Mouse (Mus musculus): ENCODE data around the gene Rnf151.

Gene Rnf151

DNA sequence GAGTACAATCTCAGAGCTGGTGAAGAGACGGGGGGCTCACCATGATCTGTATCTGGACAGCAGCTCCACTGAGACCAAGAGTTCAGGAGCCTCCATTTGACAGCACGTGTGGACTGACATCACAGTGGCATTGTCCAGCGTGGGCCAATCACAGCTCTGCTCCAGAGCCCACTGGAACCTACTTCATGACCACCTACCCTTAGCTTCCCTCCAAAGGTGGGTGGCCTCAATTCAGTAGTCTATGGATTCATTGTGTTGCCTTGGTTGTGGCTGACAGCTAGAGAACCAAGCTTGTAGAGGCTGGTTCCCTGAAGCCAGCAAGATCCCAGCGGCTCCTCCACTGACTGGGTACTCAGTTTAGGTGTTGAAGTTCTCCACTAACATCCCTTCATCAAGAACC, at the start of gene Rnf151, which contains the start of gene Rps2:
Gene Rnf151, minus strand, starts transcription at position 121 of the 400 bp plus-strand sequence.
Gene Rps2, plus strand, starts transcription at position 174 of the 400 bp plus-strand sequence.
- Histone ChIP-seq H3K4me1 (replicated peaks; ENCODE audit: low read depth, low read length) (peaks cover 46% of the 10 kb centered on the region), H3K4me3 (replicated peaks; ENCODE audit: low read length) (peak within 1 kb of the TSS; percentile 93), H3K9me3 (ENCODE audit: low read length) (no peaks in the 10 kb centered on the region), H3K36me3 (ENCODE audit: insufficient read depth, low read length) (peaks cover 63% of the 10 kb centered on the region), H3K27me3 (ENCODE audit: insufficient read depth, low read length) (no peaks in the 10 kb centered on the region)
- TF ChIP-seq CTCF (conservative IDR thresholded peaks at IDR 0.05; ENCODE audit: low read length): no peak

DNA sequence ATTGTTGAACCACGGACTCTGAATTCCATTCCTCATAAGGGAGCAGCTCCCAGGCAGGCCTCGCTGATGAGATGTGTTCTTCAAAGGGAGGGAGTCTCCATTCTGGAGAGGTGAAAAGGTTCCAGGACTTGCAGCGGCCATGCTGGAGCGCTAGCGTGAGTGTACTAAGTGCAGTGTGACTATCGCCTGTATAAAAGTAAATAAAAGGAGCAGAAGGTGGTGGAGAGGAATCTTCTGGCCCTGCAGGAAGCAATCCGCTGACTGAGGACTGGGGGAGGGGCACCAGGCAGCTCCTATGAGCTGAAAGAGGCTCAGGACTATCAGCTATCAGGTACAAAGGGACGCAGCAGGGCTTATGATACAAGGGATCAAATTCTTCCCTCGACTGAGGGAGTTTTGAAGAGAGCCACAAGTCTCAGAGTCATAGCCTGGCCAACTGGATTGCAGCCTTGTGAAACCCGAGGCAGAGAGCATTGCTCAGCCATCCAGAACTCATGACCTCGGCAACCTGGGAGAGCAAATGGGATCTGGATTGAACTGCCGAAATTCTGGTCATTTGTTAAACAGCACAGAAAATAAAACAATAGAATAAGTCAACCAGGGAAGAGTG, 48.5 kb upstream of the Rnf151 start:
- Histone ChIP-seq H3K4me1 (replicated peaks; ENCODE audit: low read depth, low read length) (peaks cover 27% of the 10 kb centered on the region), H3K4me3 (replicated peaks; ENCODE audit: low read length) (no peak overlapping the region), H3K9me3 (ENCODE audit: low read length) (no peaks in the 10 kb centered on the region), H3K36me3 (ENCODE audit: insufficient read depth, low read length) (no peaks in the 10 kb centered on the region), H3K27me3 (ENCODE audit: insufficient read depth, low read length) (peaks cover 18% of the 10 kb centered on the region)
- TF ChIP-seq CTCF (conservative IDR thresholded peaks at IDR 0.05; ENCODE audit: low read length) (no peak), POU5F1 (IDR thresholded peaks at IDR 0.05; ENCODE audit: borderline replicate concordance, low read length) (no peak), NANOG (IDR thresholded peaks at IDR 0.05; ENCODE audit: borderline replicate concordance, low read length) (no peak)

DNA sequence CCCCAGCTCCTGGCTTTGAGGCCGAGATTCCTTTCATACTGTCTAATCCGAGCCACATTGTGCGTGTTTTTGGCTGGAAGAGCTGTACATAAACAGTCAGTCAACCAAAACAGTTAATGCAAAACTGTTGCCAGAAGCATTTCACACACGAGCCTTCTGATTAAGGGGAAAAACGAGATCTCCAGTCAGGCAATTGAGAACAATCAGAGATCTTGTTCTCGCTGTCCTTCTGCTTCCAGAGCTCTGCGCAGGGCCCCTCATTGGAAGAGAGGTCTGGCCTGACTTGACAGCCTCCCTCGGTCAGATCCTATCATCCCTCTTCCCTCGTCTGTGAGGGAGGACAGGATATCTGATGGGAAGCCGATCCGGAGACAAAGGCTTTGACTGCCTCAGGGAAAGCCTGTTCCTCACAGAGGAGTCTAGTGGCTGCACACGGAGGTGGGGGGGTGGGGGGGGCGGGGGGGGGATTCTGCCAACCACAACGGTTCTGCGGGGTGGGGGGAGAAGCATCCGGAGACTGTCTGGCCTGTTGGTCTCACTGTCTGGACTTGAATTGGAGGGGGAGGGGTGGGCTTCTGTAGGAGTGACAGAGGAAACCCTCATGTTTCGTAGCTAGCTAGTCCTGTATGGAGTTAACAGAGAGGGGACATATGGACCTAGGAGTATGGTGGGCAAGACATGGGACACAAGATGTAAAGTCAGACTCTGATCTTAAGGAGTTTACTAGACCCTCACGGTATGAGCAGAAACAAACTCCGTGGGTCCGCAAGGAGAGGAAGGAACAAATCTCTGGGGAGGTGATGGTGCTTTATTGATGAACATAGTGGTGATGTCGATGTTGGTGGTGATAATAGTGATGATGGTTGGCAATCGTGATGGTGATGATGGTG, 47.4 kb upstream of the Rnf151 start:
- TF ChIP-seq CTCF (conservative IDR thresholded peaks at IDR 0.05; ENCODE audit: low read length) (no peak), NANOG (IDR thresholded peaks at IDR 0.05; ENCODE audit: borderline replicate concordance, low read length) (no peak), POU5F1 (IDR thresholded peaks at IDR 0.05; ENCODE audit: borderline replicate concordance, low read length) (no peak)
- H3K27me3 ChIP-seq (ENCODE audit: insufficient read depth, low read length): peaks cover 20% of the 10 kb centered on the region
- H3K4me3 ChIP-seq (replicated peaks; ENCODE audit: low read length): no peak overlapping the region
- no peaks in the 10 kb centered on the region for H3K36me3 ChIP-seq (ENCODE audit: insufficient read depth, low read length)
- no peaks in the 10 kb centered on the region for H3K9me3 ChIP-seq (ENCODE audit: low read length)
- peaks cover 34% of the 10 kb centered on the region for H3K4me1 ChIP-seq (replicated peaks; ENCODE audit: low read depth, low read length)

DNA sequence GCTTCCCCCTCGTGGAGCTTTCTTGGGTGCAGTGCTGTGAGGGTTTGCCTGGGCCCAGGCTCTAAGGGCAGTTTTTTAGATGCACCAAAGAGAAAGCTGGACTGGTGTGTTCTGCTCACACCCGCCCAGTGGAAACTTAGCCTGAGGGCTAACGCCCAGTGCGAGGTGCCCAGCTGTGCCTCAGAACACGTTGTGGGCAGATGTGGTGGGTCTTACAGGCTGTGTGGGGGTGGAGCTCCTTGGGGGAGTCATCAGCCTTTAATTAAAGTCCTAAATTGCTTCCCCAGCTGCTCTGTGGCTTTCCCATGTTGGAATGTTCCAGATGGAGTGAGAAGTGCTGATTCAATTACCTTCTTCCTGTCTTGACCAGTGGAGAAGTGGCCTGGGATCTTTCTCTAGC, 43.3 kb upstream of the Rnf151 start:
- no peaks in the 10 kb centered on the region for H3K9me3 ChIP-seq (ENCODE audit: low read length)
- H3K36me3 ChIP-seq (ENCODE audit: insufficient read depth, low read length): no peaks in the 10 kb centered on the region
- peaks cover 13% of the 10 kb centered on the region for H3K27me3 ChIP-seq (ENCODE audit: insufficient read depth, low read length)
- TF ChIP-seq NANOG (IDR thresholded peaks at IDR 0.05; ENCODE audit: borderline replicate concordance, low read length) (no peak), CTCF (conservative IDR thresholded peaks at IDR 0.05; ENCODE audit: low read length) (0 out of 2 replicates have a peak, but pooled peaks have one; percentile 3)
- peak overlapping the region; percentile 56; the same call in 1 of the 2 replicates for H3K4me3 ChIP-seq (replicated peaks; ENCODE audit: low read length)
- H3K4me1 ChIP-seq (replicated peaks; ENCODE audit: low read depth, low read length): peaks cover 47% of the 10 kb centered on the region

DNA sequence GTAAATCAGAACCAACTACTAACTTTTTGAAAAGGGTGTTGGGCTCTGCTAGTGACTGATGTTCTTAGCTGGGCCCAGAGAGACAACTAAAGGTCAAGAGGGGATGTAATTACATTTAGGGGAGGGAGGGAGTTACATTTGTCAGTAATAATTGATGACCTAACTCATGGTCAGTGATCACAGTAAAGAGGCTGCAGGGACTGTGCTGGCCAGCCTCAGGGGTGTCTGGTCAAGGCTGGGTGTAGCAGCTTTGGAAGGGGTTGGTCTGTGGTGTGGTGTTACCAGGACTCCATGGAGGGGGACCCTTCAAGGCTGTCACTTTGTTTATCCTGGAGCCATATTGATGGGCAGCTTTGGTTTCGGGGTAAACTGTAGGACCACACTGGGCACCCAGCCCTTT, 39.5 kb upstream of the Rnf151 start:
- no peak for TF ChIP-seq CTCF (conservative IDR thresholded peaks at IDR 0.05; ENCODE audit: low read length)
- no peak for TF ChIP-seq NANOG (IDR thresholded peaks at IDR 0.05; ENCODE audit: borderline replicate concordance, low read length)
- TF ChIP-seq POU5F1 (IDR thresholded peaks at IDR 0.05; ENCODE audit: borderline replicate concordance, low read length): no peak
- peak overlapping the region; percentile 63 for H3K4me3 ChIP-seq (replicated peaks; ENCODE audit: low read length)
- peaks cover 39% of the 10 kb centered on the region for H3K27me3 ChIP-seq (ENCODE audit: insufficient read depth, low read length)
- H3K36me3 ChIP-seq (ENCODE audit: insufficient read depth, low read length): no peaks in the 10 kb centered on the region
- no peaks in the 10 kb centered on the region for H3K9me3 ChIP-seq (ENCODE audit: low read length)
- peaks cover 66% of the 10 kb centered on the region for H3K4me1 ChIP-seq (replicated peaks; ENCODE audit: low read depth, low read length)

DNA sequence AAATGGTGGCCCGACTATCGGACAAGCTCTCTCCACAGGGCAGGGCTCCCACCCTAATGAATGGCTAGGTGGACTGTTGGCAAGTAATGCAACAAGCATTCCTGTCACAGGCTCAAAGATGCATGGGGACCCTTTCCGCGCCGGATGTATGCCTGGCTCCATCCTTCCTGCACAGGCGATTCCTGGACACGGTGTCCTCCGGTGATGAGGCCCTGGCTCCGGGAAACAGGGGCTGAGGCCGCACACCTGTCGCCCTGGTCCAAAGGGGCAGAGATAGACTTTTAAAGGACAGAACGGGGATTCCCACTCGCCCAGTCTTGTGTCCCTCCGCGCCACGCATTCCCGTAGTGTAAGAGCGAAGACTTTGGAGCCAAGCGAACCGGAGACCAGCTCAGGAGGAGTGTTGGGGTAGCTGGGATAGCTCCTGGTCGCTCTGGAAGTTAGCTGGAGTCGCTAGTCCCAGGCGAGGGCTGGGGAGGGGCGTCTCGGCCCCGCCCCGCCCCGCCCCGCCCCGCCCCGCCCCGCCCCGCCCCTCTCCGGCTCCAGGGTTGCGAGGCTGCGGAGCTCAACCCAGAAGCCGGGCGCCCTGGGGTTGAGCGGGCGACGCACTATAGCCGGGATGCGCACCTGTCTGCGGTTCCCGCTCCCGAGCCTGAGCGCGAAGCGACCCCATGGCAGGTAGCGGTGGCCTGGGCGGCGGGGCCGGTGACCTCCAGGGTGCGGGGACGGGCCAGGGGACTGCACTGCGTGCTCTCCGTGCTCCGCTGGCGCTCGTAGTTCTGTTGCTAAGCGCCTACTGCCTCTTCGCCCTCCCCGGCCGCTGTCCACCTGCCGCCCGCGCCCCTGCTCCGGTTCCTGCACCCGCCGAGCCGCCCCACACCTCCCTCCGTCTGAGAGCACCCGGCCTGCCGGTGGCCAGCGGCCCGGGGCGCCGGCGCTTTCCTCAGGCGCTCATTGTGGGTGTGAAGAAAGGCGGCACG, 34.8 kb upstream of the Rnf151 start, which contains the start of gene Hs3st6:
Gene Hs3st6, plus strand, starts transcription at position 574 of the 980 bp plus-strand sequence.
- H3K9me3 ChIP-seq (ENCODE audit: low read length): no peaks in the 10 kb centered on the region
- H3K4me3 ChIP-seq (replicated peaks; ENCODE audit: low read length): peak within 1 kb of the TSS; percentile 85
- H3K36me3 ChIP-seq (ENCODE audit: insufficient read depth, low read length): no peaks in the 10 kb centered on the region
- peaks cover 59% of the 10 kb centered on the region for H3K27me3 ChIP-seq (ENCODE audit: insufficient read depth, low read length)
- TF ChIP-seq POU5F1 (IDR thresholded peaks at IDR 0.05; ENCODE audit: borderline replicate concordance, low read length): no peak
- TF ChIP-seq CTCF (conservative IDR thresholded peaks at IDR 0.05; ENCODE audit: low read length): no peak
- no peak for TF ChIP-seq NANOG (IDR thresholded peaks at IDR 0.05; ENCODE audit: borderline replicate concordance, low read length)
- H3K4me1 ChIP-seq (replicated peaks; ENCODE audit: low read depth, low read length): peaks cover 56% of the 10 kb centered on the region

DNA sequence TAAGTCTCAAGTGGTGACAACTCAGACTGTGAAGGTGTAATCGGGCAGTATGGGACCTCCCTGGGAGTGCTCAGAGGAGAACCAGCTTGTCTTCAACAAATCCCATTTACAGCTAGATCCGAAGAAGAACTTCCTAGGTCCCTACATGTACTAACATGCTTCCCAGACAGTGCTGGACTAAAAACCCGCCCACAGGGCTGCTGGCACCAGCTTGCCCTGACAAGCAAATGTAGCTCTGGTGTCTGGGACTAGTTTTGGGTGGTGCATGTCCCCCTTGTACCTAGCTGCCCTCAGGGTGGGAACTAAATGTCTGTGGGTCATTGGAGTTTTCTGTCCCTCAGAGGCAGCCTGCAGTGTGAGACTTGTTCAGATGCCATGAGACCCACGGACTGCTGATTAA, 33.7 kb upstream of the Rnf151 start:
- no peaks in the 10 kb centered on the region for H3K36me3 ChIP-seq (ENCODE audit: insufficient read depth, low read length)
- no peaks in the 10 kb centered on the region for H3K9me3 ChIP-seq (ENCODE audit: low read length)
- H3K4me3 ChIP-seq (replicated peaks; ENCODE audit: low read length): no peak overlapping the region
- no peak for TF ChIP-seq POU5F1 (IDR thresholded peaks at IDR 0.05; ENCODE audit: borderline replicate concordance, low read length)
- peaks cover 59% of the 10 kb centered on the region for H3K27me3 ChIP-seq (ENCODE audit: insufficient read depth, low read length)
- peaks cover 60% of the 10 kb centered on the region for H3K4me1 ChIP-seq (replicated peaks; ENCODE audit: low read depth, low read length)

DNA sequence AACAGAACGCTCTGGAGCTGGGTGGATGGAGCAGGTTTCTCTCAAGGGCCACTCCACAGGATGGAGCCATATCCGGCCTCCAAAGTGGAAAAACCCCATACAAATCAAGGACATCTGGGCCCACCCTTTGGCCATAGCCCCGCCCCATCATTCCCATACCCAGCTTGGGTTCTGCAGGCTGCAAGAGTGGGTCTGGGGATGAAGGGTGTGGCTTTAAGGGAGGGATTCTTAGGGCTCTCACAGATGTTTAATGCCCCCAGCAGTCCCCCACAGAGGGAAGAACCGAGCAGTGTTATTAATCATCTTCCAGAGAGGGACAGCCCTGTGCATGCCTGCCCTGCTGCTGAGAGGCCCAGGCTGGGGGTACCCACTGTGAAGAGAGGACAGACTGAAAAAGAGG, 29.1 kb upstream of the Rnf151 start:
- TF ChIP-seq CTCF (conservative IDR thresholded peaks at IDR 0.05; ENCODE audit: low read length) (no peak), POU5F1 (IDR thresholded peaks at IDR 0.05; ENCODE audit: borderline replicate concordance, low read length) (no peak), NANOG (IDR thresholded peaks at IDR 0.05; ENCODE audit: borderline replicate concordance, low read length) (no peak)
- Histone ChIP-seq H3K27me3 (ENCODE audit: insufficient read depth, low read length) (peaks cover 22% of the 10 kb centered on the region), H3K4me1 (replicated peaks; ENCODE audit: low read depth, low read length) (peaks cover 41% of the 10 kb centered on the region), H3K9me3 (ENCODE audit: low read length) (no peaks in the 10 kb centered on the region), H3K4me3 (replicated peaks; ENCODE audit: low read length) (0 out of 2 replicates have a peak overlapping the region, but pooled peaks have one; percentile 17), H3K36me3 (ENCODE audit: insufficient read depth, low read length) (peaks cover 8% of the 10 kb centered on the region)
